Mouse (Mus musculus): ENCODE measurements at regions not wholly inside any gene's neighbourhood (a gene's known extent, or its start where the extent isn't known, plus 50 kb on each side); places are given as distances from the start of the nearest gene placed in this dataset.

DNA sequence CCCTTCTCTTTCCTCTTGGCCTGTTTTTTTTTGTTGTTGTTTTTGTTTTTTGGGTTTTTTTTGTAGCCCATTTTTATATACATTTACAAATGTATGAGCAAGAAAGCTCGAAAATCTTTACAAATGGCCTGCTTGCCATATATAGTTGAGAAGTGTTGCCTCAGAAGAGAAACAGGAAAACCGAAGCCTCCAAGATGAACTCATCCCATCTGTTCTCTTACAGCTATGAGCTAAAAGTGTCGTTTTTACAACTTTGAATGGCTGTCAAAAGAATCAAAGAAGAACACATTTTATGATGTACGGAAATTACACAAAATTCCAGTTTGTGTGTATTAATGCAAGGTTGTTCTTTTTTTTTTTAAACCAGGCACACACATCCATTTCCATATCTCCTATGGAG is 342.0 kb upstream of the Klf4 start:
- Histone ChIP-seq H3K27me3 (ENCODE audit: control insufficient read depth, insufficient read depth, low read length) (no peaks in the 10 kb centered on the region), H3K9ac (ENCODE audit: low read length) (no peak overlapping the region), H3K27ac (ENCODE audit: low read depth, low read length) (no peak overlapping the region), H3K4me1 (ENCODE audit: control insufficient read depth, insufficient read depth, low read length) (no peaks in the 10 kb centered on the region), H3K4me2 (ENCODE audit: low read depth) (no peak overlapping the region), H3K9me3 (ENCODE audit: control insufficient read depth, low read length) (no peaks in the 10 kb centered on the region), H3K4me3 (ENCODE audit: low read depth, low read length) (no peak overlapping the region), H3K36me3 (ENCODE audit: control insufficient read depth, insufficient read depth, low read length) (no peaks in the 10 kb centered on the region)
- WGBS, result 82% methylated on average over 4 of the region's 4 CpGs
- no peak for ATAC-seq (ENCODE audit: insufficient read depth, low FRiP score, low TSS enrichment)
- no peak for DNase-seq (ENCODE audit: low spot score)

DNA sequence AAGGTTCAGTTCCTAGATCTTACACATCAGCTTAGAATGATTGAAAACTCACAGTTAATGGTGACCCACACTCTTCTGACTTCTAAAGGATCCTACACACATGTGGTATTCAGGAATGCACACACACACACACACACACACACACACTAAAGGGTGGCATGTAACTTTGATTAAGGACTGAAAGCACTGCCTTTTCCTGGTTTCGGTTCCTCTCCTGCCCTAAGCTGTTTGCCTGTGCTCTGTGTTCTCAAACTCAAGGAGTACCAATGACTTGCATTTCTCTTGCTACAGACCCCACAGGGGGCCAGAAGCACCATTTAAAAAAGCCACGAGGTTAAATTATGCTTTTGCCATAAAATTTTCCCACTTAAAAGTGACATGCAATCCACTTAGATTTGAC is 327.8 kb upstream of the Klf4 start:
- Histone ChIP-seq H3K9ac (ENCODE audit: low read length) (no peak overlapping the region), H3K4me1 (ENCODE audit: control insufficient read depth, insufficient read depth, low read length) (no peaks in the 10 kb centered on the region), H3K27ac (ENCODE audit: low read depth, low read length) (no peak overlapping the region), H3K9me3 (ENCODE audit: control insufficient read depth, low read length) (no peaks in the 10 kb centered on the region), H3K36me3 (ENCODE audit: control insufficient read depth, insufficient read depth, low read length) (no peaks in the 10 kb centered on the region), H3K27me3 (ENCODE audit: control insufficient read depth, insufficient read depth, low read length) (no peaks in the 10 kb centered on the region), H3K4me3 (ENCODE audit: low read depth, low read length) (no peak overlapping the region), H3K4me2 (ENCODE audit: low read depth) (no peak overlapping the region)
- ATAC-seq (ENCODE audit: insufficient read depth, low FRiP score, low TSS enrichment) (no peak), DNase-seq (ENCODE audit: low spot score) (no peak)
- 73% methylated on average over 2 of the region's 2 CpGs for WGBS

DNA sequence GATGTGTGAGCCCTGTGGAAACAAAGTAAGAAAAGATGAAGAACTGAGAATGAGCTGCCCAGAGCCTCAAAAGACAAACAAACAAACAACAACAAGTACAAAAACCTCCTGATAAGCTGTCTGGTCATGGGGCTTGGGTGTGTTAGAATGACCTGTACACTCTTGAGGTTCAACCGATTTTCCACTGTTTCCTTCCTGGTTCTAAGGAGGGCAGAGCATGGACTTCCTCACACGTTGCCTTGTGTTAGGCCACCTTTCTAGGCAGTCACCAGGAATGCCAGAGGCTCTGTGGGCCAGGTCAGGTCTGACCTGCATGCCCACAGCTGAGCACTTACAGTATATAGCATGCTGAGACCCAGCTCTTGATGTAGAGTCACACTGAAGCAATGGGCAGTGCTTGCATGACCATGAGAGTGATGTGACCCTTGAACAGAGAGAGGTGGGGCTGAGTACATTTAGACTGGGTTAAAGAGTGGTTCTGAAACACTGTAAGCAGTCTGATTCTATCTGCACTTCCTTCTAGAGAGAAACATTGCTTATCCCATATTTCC is 327.0 kb upstream of the Klf4 start:
- 82% methylated on average over 2 of the region's 2 CpGs for WGBS
- H3K36me3 ChIP-seq (ENCODE audit: control insufficient read depth, insufficient read depth, low read length), result no peaks in the 10 kb centered on the region
- no peak overlapping the region for H3K4me2 ChIP-seq (ENCODE audit: low read depth)
- DNase-seq (ENCODE audit: low spot score) (no peak), ATAC-seq (ENCODE audit: insufficient read depth, low FRiP score, low TSS enrichment) (no peak)
- no peaks in the 10 kb centered on the region for H3K4me1 ChIP-seq (ENCODE audit: control insufficient read depth, insufficient read depth, low read length)
- no peaks in the 10 kb centered on the region for H3K9me3 ChIP-seq (ENCODE audit: control insufficient read depth, low read length)
- H3K9ac ChIP-seq (ENCODE audit: low read length), result no peak overlapping the region
- H3K27ac ChIP-seq (ENCODE audit: low read depth, low read length), result no peak overlapping the region
- no peak overlapping the region for H3K4me3 ChIP-seq (ENCODE audit: low read depth, low read length)
- H3K27me3 ChIP-seq (ENCODE audit: control insufficient read depth, insufficient read depth, low read length), result no peaks in the 10 kb centered on the region

DNA sequence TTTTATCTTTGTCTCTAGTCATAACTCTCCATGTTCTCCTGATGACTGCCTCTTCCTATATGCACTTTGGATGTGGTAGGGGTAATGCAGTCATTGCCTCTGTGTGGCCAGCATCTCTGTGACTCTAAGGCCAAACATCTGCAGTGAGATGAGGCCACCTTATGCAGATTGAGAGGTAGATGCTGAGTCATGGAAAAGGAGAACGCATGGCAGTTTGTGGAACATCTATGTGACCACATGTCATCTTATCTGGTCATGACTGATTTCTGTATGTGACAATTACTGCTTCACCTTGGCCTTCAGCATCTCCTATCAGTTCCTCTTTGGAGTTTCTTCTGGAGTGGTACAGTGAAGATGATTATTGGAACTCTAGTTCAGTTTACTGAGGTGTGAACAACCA is 319.2 kb upstream of the Klf4 start:
- Histone ChIP-seq H3K27ac (ENCODE audit: low read depth, low read length) (no peak overlapping the region), H3K4me3 (ENCODE audit: low read depth, low read length) (no peak overlapping the region), H3K36me3 (ENCODE audit: control insufficient read depth, insufficient read depth, low read length) (no peaks in the 10 kb centered on the region), H3K27me3 (ENCODE audit: control insufficient read depth, insufficient read depth, low read length) (no peaks in the 10 kb centered on the region), H3K4me1 (ENCODE audit: control insufficient read depth, insufficient read depth, low read length) (no peaks in the 10 kb centered on the region), H3K4me2 (ENCODE audit: low read depth) (no peak overlapping the region), H3K9me3 (ENCODE audit: control insufficient read depth, low read length) (no peaks in the 10 kb centered on the region), H3K9ac (ENCODE audit: low read length) (no peak overlapping the region)
- DNase-seq (ENCODE audit: low spot score) (no peak), ATAC-seq (ENCODE audit: insufficient read depth, low FRiP score, low TSS enrichment) (no peak)
- 89% methylated on average over 1 of the region's 1 CpGs for WGBS

DNA sequence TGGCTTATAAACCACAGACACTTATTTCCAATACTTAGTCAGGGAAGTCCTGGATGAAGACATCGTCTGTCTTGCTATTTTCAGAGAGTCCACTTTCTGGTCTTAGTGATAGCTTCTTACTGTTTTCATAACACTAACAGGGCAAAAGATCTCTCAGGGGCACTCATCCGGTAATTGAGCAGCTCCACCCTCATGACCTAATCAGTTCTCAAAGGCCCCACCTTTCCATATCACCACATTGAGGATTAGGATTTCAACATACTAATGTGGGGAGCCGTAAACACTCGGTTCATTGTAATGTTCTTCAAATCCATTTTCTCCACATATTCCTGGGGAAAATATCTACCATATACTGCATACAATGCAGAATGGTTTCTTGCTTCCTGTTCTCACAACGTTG is 318.8 kb upstream of the Klf4 start:
- no peak overlapping the region for H3K27ac ChIP-seq (ENCODE audit: low read depth, low read length)
- ATAC-seq (ENCODE audit: insufficient read depth, low FRiP score, low TSS enrichment) (no peak), DNase-seq (ENCODE audit: low spot score) (no peak)
- H3K36me3 ChIP-seq (ENCODE audit: control insufficient read depth, insufficient read depth, low read length), result no peaks in the 10 kb centered on the region
- no peak overlapping the region for H3K4me2 ChIP-seq (ENCODE audit: low read depth)
- no peak overlapping the region for H3K9ac ChIP-seq (ENCODE audit: low read length)
- H3K4me3 ChIP-seq (ENCODE audit: low read depth, low read length), result no peak overlapping the region
- no peaks in the 10 kb centered on the region for H3K9me3 ChIP-seq (ENCODE audit: control insufficient read depth, low read length)
- no peaks in the 10 kb centered on the region for H3K27me3 ChIP-seq (ENCODE audit: control insufficient read depth, insufficient read depth, low read length)
- H3K4me1 ChIP-seq (ENCODE audit: control insufficient read depth, insufficient read depth, low read length), result no peaks in the 10 kb centered on the region
- WGBS, result 84% methylated on average over 5 of the region's 5 CpGs

DNA sequence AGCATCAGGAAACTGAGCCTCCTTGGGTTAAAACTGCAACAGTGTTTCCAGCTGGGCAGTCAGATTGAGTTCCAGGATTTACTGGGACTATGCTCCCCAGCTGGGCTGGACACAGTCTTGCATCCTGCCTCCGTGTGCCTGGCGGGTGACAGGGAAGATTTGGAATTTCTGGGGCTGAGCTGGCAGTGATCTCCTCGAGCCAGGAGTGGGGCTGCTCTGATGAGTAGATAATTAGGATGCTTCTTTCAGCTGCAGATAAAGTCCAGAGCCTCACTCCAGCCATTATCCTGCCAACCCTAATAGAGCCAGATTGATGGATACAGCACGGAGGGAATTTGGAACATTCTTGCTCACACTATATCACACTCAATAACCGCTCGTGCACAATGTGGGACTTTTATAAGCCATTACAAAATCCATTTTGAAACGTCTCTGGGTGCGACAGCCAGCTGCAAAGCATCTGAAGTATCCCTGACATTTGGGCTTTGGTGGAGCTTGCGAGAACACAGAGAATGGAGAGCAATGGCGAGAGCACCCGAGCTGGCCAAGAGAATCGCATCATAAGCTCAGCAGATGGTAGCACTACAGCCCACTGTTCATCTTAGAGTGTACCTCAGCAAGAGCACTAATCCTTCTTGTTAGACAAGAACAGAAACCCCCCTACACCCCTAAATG is 311.6 kb upstream of the Klf4 start:
- WGBS, result 68% methylated on average over 12 of the region's 12 CpGs
- Histone ChIP-seq H3K27ac (ENCODE audit: low read depth, low read length) (no peak overlapping the region), H3K36me3 (ENCODE audit: control insufficient read depth, insufficient read depth, low read length) (no peaks in the 10 kb centered on the region), H3K4me3 (ENCODE audit: low read depth, low read length) (no peak overlapping the region), H3K4me1 (ENCODE audit: control insufficient read depth, insufficient read depth, low read length) (no peaks in the 10 kb centered on the region), H3K27me3 (ENCODE audit: control insufficient read depth, insufficient read depth, low read length) (no peaks in the 10 kb centered on the region), H3K9ac (ENCODE audit: low read length) (no peak overlapping the region), H3K4me2 (ENCODE audit: low read depth) (no peak overlapping the region), H3K9me3 (ENCODE audit: control insufficient read depth, low read length) (no peaks in the 10 kb centered on the region)
- no peak for ATAC-seq (ENCODE audit: insufficient read depth, low FRiP score, low TSS enrichment)
- DNase-seq (ENCODE audit: low spot score), result no peak

DNA sequence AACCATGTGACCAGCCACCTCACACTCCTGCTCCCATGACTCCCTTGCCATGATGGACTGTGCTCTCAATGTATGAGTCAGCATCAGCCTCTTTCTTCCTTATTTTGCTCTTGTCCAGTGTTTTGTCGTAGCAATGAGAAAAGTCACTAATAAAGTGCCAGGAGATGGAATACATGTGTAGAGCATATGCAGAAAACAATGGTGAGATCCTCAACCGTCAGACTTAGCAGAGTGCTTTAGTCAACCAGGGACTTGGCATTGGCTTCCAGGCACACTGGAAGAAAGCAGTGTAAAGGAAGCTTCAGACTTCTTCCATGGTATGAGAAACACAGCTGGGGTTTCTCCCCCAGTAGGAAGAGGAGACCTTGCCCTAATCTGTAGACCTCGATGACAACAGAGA is 306.3 kb upstream of the Klf4 start:
- 91% methylated on average over 3 of the region's 3 CpGs for WGBS
- H3K27me3 ChIP-seq (ENCODE audit: control insufficient read depth, insufficient read depth, low read length), result no peaks in the 10 kb centered on the region
- H3K9me3 ChIP-seq (ENCODE audit: control insufficient read depth, low read length), result no peaks in the 10 kb centered on the region
- H3K27ac ChIP-seq (ENCODE audit: low read depth, low read length), result no peak overlapping the region
- no peak overlapping the region for H3K9ac ChIP-seq (ENCODE audit: low read length)
- no peak overlapping the region for H3K4me2 ChIP-seq (ENCODE audit: low read depth)
- ATAC-seq (ENCODE audit: insufficient read depth, low FRiP score, low TSS enrichment), result no peak
- H3K4me3 ChIP-seq (ENCODE audit: low read depth, low read length), result no peak overlapping the region
- no peaks in the 10 kb centered on the region for H3K4me1 ChIP-seq (ENCODE audit: control insufficient read depth, insufficient read depth, low read length)
- H3K36me3 ChIP-seq (ENCODE audit: control insufficient read depth, insufficient read depth, low read length), result no peaks in the 10 kb centered on the region
- no peak for DNase-seq (ENCODE audit: low spot score)

DNA sequence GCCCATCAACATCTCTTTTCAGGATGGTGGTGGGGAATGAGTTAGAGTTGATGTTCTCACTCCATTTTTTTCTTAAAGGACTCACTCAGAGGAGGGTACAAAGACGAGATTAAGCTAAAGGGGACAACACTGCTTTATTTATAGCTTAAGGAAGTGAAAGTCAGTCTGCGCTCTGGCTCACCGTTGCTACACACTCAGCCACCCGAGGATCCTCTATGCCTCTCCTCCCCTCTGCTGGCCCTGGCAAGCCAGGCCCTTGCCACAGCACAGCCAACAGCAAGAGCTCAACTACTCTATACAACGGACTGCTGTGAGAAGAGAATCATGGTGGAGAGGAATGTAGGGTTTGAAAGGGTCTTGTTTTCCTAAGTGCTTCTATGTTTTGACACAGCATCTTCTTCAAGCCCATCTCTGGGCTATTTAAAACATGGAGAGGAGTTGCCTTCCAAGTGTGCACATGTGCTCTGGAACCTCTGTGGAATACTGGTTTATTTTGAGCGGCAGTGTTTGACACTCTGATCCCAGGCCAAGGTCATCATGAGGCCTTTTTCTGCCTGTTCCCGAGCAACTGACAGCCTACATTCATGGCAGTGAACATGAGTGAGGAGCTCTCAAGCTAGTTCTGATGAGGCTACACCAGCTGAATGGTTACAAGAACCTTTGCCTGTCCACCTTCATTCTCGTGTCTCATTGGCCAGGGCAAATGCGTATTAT is 291.9 kb upstream of the Klf4 start:
- WGBS, result 89% methylated on average over 9 of the region's 9 CpGs

DNA sequence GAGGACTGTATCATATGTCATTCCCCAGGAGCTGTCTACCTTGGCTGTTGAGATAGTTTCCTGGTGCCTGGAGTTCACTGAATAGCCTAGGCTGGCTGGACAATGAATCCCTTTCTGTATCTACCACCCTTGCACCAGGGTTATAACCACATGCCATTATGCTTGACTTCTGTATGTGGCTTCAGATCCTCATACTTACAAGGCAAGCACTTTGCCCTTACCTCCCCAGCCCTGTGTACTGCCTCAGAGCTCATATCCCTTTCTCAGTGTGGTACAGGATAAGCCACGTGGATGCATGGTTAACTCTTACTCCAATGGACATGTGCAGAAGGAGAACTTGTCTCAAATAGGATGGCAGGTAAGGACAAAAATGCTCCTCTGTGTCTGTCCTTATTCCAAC is 291.3 kb upstream of the Klf4 start:
- H3K9me3 ChIP-seq (ENCODE audit: control insufficient read depth, low read length), result no peaks in the 10 kb centered on the region
- WGBS, result 73% methylated on average over 1 of the region's 1 CpGs
- no peak overlapping the region for H3K4me2 ChIP-seq (ENCODE audit: low read depth)
- no peaks in the 10 kb centered on the region for H3K27me3 ChIP-seq (ENCODE audit: control insufficient read depth, insufficient read depth, low read length)
- H3K36me3 ChIP-seq (ENCODE audit: control insufficient read depth, insufficient read depth, low read length), result no peaks in the 10 kb centered on the region
- H3K4me1 ChIP-seq (ENCODE audit: control insufficient read depth, insufficient read depth, low read length), result no peaks in the 10 kb centered on the region
- H3K4me3 ChIP-seq (ENCODE audit: low read depth, low read length), result no peak overlapping the region
- DNase-seq (ENCODE audit: low spot score) (no peak), ATAC-seq (ENCODE audit: insufficient read depth, low FRiP score, low TSS enrichment) (no peak)
- no peak overlapping the region for H3K9ac ChIP-seq (ENCODE audit: low read length)
- H3K27ac ChIP-seq (ENCODE audit: low read depth, low read length), result no peak overlapping the region

More for the DNA sequence above, 291.9 kb upstream of the Klf4 start:
- H3K4me3 ChIP-seq (ENCODE audit: low read depth, low read length), result no peak overlapping the region
- no peaks in the 10 kb centered on the region for H3K4me1 ChIP-seq (ENCODE audit: control insufficient read depth, insufficient read depth, low read length)
- H3K27me3 ChIP-seq (ENCODE audit: control insufficient read depth, insufficient read depth, low read length), result no peaks in the 10 kb centered on the region
- no peak overlapping the region for H3K4me2 ChIP-seq (ENCODE audit: low read depth)
- ATAC-seq (ENCODE audit: insufficient read depth, low FRiP score, low TSS enrichment), result no peak
- no peak overlapping the region for H3K27ac ChIP-seq (ENCODE audit: low read depth, low read length)
- DNase-seq (ENCODE audit: low spot score), result no peak
- no peaks in the 10 kb centered on the region for H3K36me3 ChIP-seq (ENCODE audit: control insufficient read depth, insufficient read depth, low read length)
- no peaks in the 10 kb centered on the region for H3K9me3 ChIP-seq (ENCODE audit: control insufficient read depth, low read length)
- no peak overlapping the region for H3K9ac ChIP-seq (ENCODE audit: low read length)

All from neural tube, embryonic 11.5 days (tissue).